Mouse (Mus musculus): ENCODE measurements around the gene Xcr1.

Xcr1 gene

GRCm38 (mm10) chr9:123861929-123862328 lies at the start of gene Xcr1:
Xcr1 (minus strand) TSS chr9:123862029.
- DNase-seq (ENCODE audit: low spot score in 2 of 2), result no peak

GRCm38 (mm10) chr9:123872049-123872448 lies 10.2 kb upstream of the Xcr1 start:
- DNase-seq (ENCODE audit: low spot score in 2 of 2), result no peak

GRCm38 (mm10) chr9:123869167-123869784 lies 7.4 kb upstream of the Xcr1 start:
- no peak for DNase-seq (ENCODE audit: low spot score in 2 of 2)

GRCm38 (mm10) chr9:123863641-123864040 lies 1.8 kb upstream of the Xcr1 start:
- no peak for DNase-seq (ENCODE audit: low spot score in 2 of 2)

- no peak for DNase-seq (ENCODE audit: low spot score in 2 of 2)
Measured at GRCm38 (mm10) chr9:123862895-123863616, 1.2 kb upstream of the Xcr1 start.

GRCm38 (mm10) chr9:123856836-123857235 lies 5.0 kb downstream of the Xcr1 start:
- DNase-seq (ENCODE audit: low spot score in 2 of 2), result no peak

- no peak for DNase-seq (ENCODE audit: low spot score in 2 of 2)
Measured at GRCm38 (mm10) chr9:123852449-123853390, 9.1 kb downstream of the Xcr1 start.

- DNase-seq (ENCODE audit: low spot score in 2 of 2), result peak; percentile 96 to 98
Measured at GRCm38 (mm10) chr9:123851713-123852448, 9.9 kb downstream of the Xcr1 start, which contains the start of gene Fyco1. Fyco1 (minus strand) TSS chr9:123851899.

GRCm38 (mm10) chr9:123851062-123851712 lies 10.6 kb downstream of the Xcr1 start:
- peak; percentile 59 for DNase-seq (ENCODE audit: low spot score in 2 of 2)

- peak; percentile 37 to 60 for DNase-seq (ENCODE audit: low spot score in 2 of 2)
Measured at GRCm38 (mm10) chr9:123850705-123851061, 11.1 kb downstream of the Xcr1 start.

GRCm38 (mm10) chr9:123849976-123850695 lies 11.7 kb downstream of the Xcr1 start:
- DNase-seq (ENCODE audit: low spot score in 2 of 2), result peak in 1 of 2 experiments; percentile 14

- DNase-seq (ENCODE audit: low spot score in 2 of 2), result no peak
Measured at GRCm38 (mm10) chr9:123846490-123846889, 15.3 kb downstream of the Xcr1 start.

GRCm38 (mm10) chr9:123845120-123845519 lies 16.7 kb downstream of the Xcr1 start:
- DNase-seq (ENCODE audit: low spot score in 2 of 2), result peak; percentile 73 to 76

- DNase-seq (ENCODE audit: low spot score in 2 of 2), result peak in 1 of 2 experiments; percentile 36
Measured at GRCm38 (mm10) chr9:123844468-123844867, 17.4 kb downstream of the Xcr1 start.

GRCm38 (mm10) chr9:123840243-123840642 lies 21.6 kb downstream of the Xcr1 start:
- DNase-seq (ENCODE audit: low spot score in 2 of 2), result no peak

- DNase-seq (ENCODE audit: low spot score in 2 of 2), result no peak
Measured at GRCm38 (mm10) chr9:123835851-123836250, 26.0 kb downstream of the Xcr1 start.

GRCm38 (mm10) chr9:123828916-123829315 lies 32.9 kb downstream of the Xcr1 start:
- DNase-seq (ENCODE audit: low spot score in 2 of 2), result no peak

- no peak for DNase-seq (ENCODE audit: low spot score in 2 of 2)
Measured at GRCm38 (mm10) chr9:123826631-123827030, 35.2 kb downstream of the Xcr1 start.

GRCm38 (mm10) chr9:123818601-123819000 lies 43.2 kb downstream of the Xcr1 start:
- DNase-seq (ENCODE audit: low spot score in 2 of 2), result no peak

- DNase-seq (ENCODE audit: low spot score in 2 of 2), result no peak
Measured at GRCm38 (mm10) chr9:123815996-123816395, 45.8 kb downstream of the Xcr1 start.
